Mouse (Mus musculus) E14TG2a.4 (cell line): ENCODE results near the gene Samd14.

Experiments
- H3K27me3 ChIP-seq: 2 replicates; pipeline ENCODE4 v1.6.1; 2014; ENCODE audit warnings: low read length, control low read depth; ENCODE audit not compliant: insufficient read depth
- H3K36me3 ChIP-seq: 2 replicates; pipeline ENCODE4 v1.6.1; 2014; ENCODE audit warnings: low read length, control low read depth; ENCODE audit not compliant: insufficient read depth
- H3K4me1 ChIP-seq: replicated peaks from 2 replicates; pipeline ENCODE4 v1.6.1; 2014; ENCODE audit warnings: low read depth, low read length, control low read depth
- H3K4me3 ChIP-seq: replicated peaks from 2 replicates; pipeline ENCODE4 v1.5.1; 2014; ENCODE audit warnings: mild to moderate bottlenecking, low read length
- H3K9me3 ChIP-seq: 2 replicates; pipeline ENCODE4 v1.6.1; 2014; ENCODE audit warnings: low read length, control low read depth
- CTCF ChIP-seq: conservative IDR thresholded peaks from 2 replicates; pipeline ENCODE4 v1.5.1; 2014; ENCODE audit warnings: low read length
- NANOG ChIP-seq: IDR thresholded peaks from 2 replicates; pipeline ENCODE4 v1.6.1; 2014; ENCODE audit warnings: borderline replicate concordance, low read length, mixed read lengths
- POU5F1 ChIP-seq: IDR thresholded peaks from 2 replicates; pipeline ENCODE4 v1.6.1; 2014; ENCODE audit warnings: low read length, borderline replicate concordance

The Samd14 gene

DNA sequence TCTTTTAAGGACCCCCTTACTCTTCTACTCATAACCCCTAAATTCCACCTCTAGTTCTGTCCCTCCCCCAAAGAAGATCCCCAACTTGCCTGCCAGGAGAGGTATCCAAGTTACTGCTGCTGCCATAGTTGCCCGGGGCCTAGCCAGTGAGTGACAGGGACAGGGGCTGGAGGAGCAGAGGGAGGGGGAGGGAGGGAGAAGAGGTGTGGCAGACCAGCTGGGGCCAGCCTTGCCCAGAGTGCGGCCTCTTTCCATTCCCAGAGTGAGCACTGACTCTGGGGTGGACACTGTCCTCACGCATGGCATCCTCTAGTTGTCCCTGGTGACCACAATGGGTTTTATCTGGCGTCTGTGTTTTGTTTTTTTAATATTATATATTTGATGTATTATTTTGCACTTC is 36.4 kb upstream of the Samd14 start:
- no peak overlapping the region for H3K4me3 ChIP-seq
- H3K9me3 ChIP-seq = no peaks in the 10 kb centered on the region
- TF ChIP-seq NANOG (no peak), CTCF (no peak), POU5F1 (no peak)
- H3K36me3 ChIP-seq = no peaks in the 10 kb centered on the region
- peaks cover 40% of the 10 kb centered on the region for H3K27me3 ChIP-seq
- H3K4me1 ChIP-seq = peaks cover 15% of the 10 kb centered on the region

DNA sequence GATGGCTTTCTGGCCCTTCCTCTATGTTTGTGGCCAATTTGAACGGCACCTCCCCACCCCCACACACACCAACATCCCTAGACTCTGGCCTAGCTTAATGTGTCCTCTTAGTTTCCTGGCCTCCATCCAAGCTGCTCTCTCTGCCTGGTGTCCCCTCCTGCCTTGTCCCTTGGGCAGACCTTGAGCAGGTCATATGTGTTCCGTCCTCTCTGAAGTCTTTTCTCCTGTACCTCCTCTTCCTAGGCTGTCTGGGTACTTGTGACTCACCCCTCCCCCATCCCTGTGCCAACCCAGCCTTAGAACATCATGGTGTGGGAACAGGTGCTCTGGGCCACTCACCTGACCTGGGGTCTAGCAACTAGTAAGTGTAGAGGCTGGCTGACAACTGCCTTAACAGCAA is 34.7 kb upstream of the Samd14 start:
- no peaks in the 10 kb centered on the region for H3K36me3 ChIP-seq
- H3K9me3 ChIP-seq = no peaks in the 10 kb centered on the region
- H3K4me3 ChIP-seq = no peak overlapping the region
- TF ChIP-seq NANOG = no peak
- TF ChIP-seq POU5F1 = no peak
- no peak for TF ChIP-seq CTCF
- H3K27me3 ChIP-seq = peaks cover 27% of the 10 kb centered on the region
- peaks cover 27% of the 10 kb centered on the region for H3K4me1 ChIP-seq

- Histone ChIP-seq H3K36me3 (no peaks in the 10 kb centered on the region), H3K27me3 (peaks cover 20% of the 10 kb centered on the region)
- no peak for TF ChIP-seq POU5F1
- no peak for TF ChIP-seq NANOG
- TF ChIP-seq CTCF = no peak
Observed at GRCm38 (mm10) chr11:94976199-94976598, 33.5 kb upstream of the Samd14 start, which contains the start of gene Sgca. Sgca (minus strand) TSS chr11:94976327.

DNA sequence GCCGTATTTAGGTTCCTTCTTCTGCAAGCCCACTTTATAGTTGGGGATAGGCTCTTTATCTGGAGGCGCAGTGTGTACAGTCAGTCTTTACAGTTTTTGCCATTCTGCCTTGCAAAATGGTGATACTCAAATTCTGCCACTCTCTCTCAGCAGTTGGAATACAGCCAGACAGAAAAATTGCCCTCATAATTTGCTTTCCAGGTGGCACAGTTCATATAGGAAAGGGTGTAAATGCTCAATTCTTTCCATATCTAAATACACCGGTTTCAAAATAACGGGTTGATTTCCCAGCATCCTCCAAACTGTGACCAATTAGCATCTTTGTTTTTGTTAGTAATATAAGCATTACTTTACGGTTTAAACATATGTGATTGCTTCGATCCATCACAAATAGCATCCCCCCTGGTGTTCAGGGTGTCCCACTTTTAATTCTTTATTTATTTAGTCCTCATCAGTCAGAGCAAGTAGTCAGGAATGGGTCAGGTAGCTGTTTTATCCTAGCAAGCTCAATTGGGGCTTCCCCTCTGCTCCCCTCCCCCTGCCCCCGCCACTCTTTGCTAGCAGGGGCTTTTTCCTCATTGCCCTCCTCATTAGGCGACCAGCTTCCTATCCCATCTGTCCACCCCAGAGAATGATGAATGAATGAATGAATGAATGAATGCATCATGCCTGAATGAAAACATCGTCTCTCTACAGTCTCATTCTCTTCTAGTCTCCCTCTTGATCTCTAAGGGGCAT is 31.3 kb upstream of the Samd14 start:
- peaks cover 4% of the 10 kb centered on the region; the same call in 1 of the 2 replicates for H3K27me3 ChIP-seq
- TF ChIP-seq POU5F1 = no peak
- no peak for TF ChIP-seq NANOG
- no peak for TF ChIP-seq CTCF
- H3K9me3 ChIP-seq = no peaks in the 10 kb centered on the region
- peaks cover 13% of the 10 kb centered on the region for H3K4me1 ChIP-seq
- no peaks in the 10 kb centered on the region for H3K36me3 ChIP-seq
- H3K4me3 ChIP-seq = 0 out of 2 replicates have a peak overlapping the region, but pooled peaks have one; percentile 13

More at GRCm38 (mm10) chr11:94976199-94976598, 33.5 kb upstream of the Samd14 start, which contains the start of gene Sgca:
- no peaks in the 10 kb centered on the region for H3K9me3 ChIP-seq
- H3K4me1 ChIP-seq = peaks cover 19% of the 10 kb centered on the region
- H3K4me3 ChIP-seq = no peak within 1 kb of the TSS

- Histone ChIP-seq H3K9me3 (no peaks in the 10 kb centered on the region), H3K36me3 (no peaks in the 10 kb centered on the region), H3K4me1 (peaks cover 13% of the 10 kb centered on the region), H3K4me3 (peak overlapping the region; percentile 39; the same call in 1 of the 2 replicates), H3K27me3 (peaks cover 4% of the 10 kb centered on the region; the same call in 1 of the 2 replicates)
- TF ChIP-seq NANOG (no peak), CTCF (peak; percentile 86)
Observed at GRCm38 (mm10) chr11:94978947-94979346, 30.7 kb upstream of the Samd14 start.

GRCm38 (mm10) chr11:94979462-94980179 is 30.1 kb upstream of the Samd14 start:
- Histone ChIP-seq H3K9me3 (no peaks in the 10 kb centered on the region), H3K27me3 (peaks cover 4% of the 10 kb centered on the region; the same call in 1 of the 2 replicates), H3K4me3 (peak overlapping the region; percentile 39; the same call in 1 of the 2 replicates), H3K4me1 (peaks cover 13% of the 10 kb centered on the region), H3K36me3 (no peaks in the 10 kb centered on the region)
- no peak for TF ChIP-seq NANOG
- no peak for TF ChIP-seq CTCF
- TF ChIP-seq POU5F1 = no peak

GRCm38 (mm10) chr11:94985140-94985539 is 24.5 kb upstream of the Samd14 start:
- Histone ChIP-seq H3K9me3 (no peaks in the 10 kb centered on the region), H3K4me1 (peaks cover 49% of the 10 kb centered on the region), H3K27me3 (no peaks in the 10 kb centered on the region), H3K36me3 (no peaks in the 10 kb centered on the region), H3K4me3 (no peak overlapping the region)
- TF ChIP-seq POU5F1 (no peak), NANOG (no peak), CTCF (no peak)

GRCm38 (mm10) chr11:94985822-94986221 is 23.9 kb upstream of the Samd14 start:
- peaks cover 54% of the 10 kb centered on the region for H3K4me1 ChIP-seq
- no peaks in the 10 kb centered on the region for H3K36me3 ChIP-seq
- no peaks in the 10 kb centered on the region for H3K9me3 ChIP-seq
- no peak overlapping the region for H3K4me3 ChIP-seq
- no peaks in the 10 kb centered on the region for H3K27me3 ChIP-seq
- TF ChIP-seq CTCF (no peak), POU5F1 (no peak), NANOG (no peak)
